Mouse (Mus musculus): ENCODE results near the gene B4galnt3.

DNA sequence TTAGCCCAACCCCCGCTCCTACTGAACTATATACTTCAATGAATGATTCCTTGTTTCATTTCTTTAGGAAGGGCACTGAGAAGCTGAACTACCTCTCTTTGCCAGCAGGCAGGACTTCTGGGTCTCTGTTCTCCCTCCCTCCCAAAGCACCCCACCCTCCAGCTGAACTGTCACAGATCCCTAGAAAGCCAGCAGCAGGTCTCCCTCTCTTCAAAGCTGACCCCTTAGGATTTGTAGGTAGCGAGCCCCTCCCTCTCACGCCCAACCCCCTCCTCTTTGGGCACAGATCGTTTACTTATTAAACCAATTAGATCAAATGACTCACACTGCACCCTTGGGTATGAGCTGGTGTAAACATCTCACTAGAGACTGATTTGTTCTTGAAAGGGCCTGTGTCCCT lies 39.7 kb downstream of the B4galnt3 start:
- no peak for TF ChIP-seq CTCF (IDR thresholded peaks at IDR 0.05; ENCODE audit: low read depth)
- no peak for TF ChIP-seq EP300 (IDR thresholded peaks at IDR 0.05; ENCODE audit: low read depth)
